Mouse (Mus musculus) kidney, postnatal 4 days (tissue): ENCODE results near the gene Primpol.

Source experiments
- DNase-seq, 2 experiments: peaks; one replicate each; pipeline ENCODE4 v3.0.0; 2021; ENCODE audit warnings: mixed read lengths in 2 of 2

The Primpol gene

DNA sequence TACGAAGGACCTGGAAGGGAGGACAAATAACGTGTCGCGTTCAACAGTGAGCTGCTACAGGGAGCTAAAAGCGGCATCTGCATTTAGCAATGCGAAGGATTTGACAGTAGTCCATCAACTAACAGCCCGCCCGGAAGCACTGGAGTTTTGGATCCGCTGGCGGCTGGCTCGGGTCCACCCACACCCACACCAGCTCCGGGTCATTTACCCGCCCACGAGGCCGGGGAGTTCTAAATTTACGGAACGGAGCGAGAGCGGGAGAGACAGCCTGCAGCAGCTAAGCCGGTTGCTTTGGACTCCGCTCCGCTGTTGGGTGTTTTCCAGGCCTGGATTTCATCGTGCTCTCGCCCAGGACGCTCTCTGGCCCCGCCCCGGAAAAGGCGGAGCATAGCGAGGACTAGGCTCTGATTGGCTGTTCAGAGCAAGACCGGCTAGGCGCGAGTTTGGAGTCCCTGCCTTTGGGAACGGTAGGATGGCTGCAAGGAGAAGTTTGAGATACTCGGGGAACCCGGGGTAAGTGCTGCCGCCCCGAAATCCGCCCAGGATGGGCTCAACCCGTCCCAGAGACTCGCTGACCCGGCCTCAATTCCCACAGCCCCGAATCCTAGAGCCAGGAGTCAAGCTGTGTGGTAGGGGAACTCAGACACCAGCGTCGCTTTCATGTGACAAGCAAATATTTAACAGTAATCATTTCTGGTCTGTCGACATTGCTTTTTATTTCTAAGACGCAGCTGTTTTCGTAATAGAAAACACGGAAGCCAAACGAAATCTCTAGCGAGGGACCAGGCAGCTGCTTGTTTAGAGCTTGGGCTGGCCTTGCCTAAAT lies 65.2 kb downstream of the Primpol start, which contains the start of gene Cenpu:
Gene Cenpu, plus strand, starts transcription at position 414 of the 826 bp plus-strand sequence.
- peak; percentile 100 for DNase-seq

- DNase-seq: no peak
Measured at GRCm38 (mm10) chr8:46551029-46551428, 66.0 kb downstream of the Primpol start.

DNA sequence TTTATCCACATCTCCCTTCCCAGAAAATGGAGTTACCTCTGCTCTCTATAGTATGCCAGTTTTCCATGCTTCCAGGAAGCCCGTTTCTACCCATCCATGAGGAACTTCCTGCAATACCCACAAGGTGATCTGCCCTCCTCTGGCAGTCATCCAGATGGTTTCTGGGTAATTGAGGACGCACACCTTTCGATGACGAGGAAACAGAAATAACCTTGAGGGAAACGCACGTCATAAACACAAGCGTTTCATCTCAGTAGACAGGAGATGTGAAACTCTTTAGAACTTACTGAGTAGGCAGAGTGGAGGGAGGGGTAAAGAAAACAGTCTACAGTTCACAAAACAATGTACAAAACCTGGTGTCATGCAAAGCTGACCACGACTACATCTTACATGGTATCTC lies 67.0 kb downstream of the Primpol start:
- no peak for DNase-seq

- DNase-seq: peak; percentile 30 to 57
Measured at GRCm38 (mm10) chr8:46547245-46547644, 69.8 kb downstream of the Primpol start.

- DNase-seq: peak; percentile 81 to 86
Measured at GRCm38 (mm10) chr8:46546431-46547176, 70.4 kb downstream of the Primpol start.

DNA sequence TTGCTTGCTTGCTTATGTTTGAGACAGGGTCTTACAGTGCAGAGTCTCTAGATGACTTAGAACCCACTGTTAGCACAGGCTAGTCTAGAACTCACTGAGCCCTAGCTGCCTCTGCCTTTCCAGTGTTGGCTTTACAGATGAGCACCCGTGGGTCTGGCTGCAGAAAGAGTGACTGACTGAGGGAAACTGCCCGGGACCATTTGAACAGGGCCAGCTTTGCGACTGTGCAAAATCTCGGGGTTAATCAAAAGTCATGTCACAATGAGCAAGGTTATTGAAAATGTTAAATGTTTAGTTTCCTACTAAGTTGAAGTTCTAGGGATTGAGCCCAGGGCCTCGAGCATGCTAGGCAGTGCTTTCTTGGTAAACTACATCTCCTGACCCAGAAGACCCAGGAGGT lies 71.2 kb downstream of the Primpol start:
- no peak for DNase-seq

DNA sequence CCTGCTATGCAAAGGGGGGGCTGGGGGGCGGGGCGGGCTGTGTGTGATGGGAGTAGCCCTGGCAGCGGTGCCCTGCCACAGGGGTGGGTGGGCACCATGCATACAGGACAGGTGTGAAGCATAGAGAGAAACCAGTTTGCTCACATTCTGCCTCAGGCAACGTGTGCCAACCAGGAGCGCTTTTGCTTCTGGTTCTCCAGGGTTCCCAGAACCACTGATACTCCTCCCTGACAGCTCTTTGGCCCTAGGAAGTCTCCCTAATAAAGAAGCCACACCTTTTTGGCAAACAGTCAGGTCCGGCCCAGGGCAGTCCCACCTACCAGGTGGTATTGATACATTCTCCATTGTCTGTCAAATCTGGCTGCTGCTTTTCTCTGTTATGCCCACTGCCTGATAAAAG lies 73.3 kb downstream of the Primpol start:
- DNase-seq: peak in 1 of 2 experiments; percentile 14

DNA sequence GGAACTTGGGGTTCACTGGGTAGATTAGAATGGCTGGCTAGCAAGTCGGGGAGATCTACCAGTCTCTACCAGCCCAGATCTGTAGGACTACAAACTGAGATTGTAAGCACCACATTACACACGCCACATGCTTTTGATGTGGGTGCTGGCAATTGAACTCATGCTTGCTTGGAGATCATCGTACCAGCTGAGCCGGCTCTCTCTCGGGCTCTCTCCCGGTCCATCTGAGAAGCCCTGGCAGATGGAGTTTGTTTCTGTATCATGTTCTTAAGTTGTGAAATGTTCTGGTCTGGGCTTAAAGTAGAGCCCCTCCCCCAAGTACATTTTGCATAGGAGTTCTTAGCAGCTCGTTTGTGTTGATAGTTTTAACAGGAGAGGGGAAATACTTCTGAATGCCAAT lies 73.8 kb downstream of the Primpol start:
- no peak for DNase-seq

GRCm38 (mm10) chr8:46539701-46540100 lies 77.3 kb downstream of the Primpol start:
- DNase-seq: no peak

GRCm38 (mm10) chr8:46533926-46534325 lies 83.1 kb downstream of the Primpol start:
- no peak for DNase-seq

GRCm38 (mm10) chr8:46530541-46530940 lies 86.5 kb downstream of the Primpol start:
- DNase-seq: no peak

- peak in 1 of 2 experiments; percentile 32 for DNase-seq
Measured at GRCm38 (mm10) chr8:46529508-46529907, 87.5 kb downstream of the Primpol start.

GRCm38 (mm10) chr8:46526821-46527220 lies 90.2 kb downstream of the Primpol start:
- peak; percentile 63 to 72 for DNase-seq

- DNase-seq: no peak
Measured at GRCm38 (mm10) chr8:46526098-46526497, 90.9 kb downstream of the Primpol start.
